Mouse (Mus musculus) layer of hippocampus, adult 9-11 months (tissue): ENCODE results near the gene Alkbh6.

Source experiments
- DNase-seq: peaks from one replicate; pipeline ENCODE4 v3.0.0; 2022

The Alkbh6 gene

DNA sequence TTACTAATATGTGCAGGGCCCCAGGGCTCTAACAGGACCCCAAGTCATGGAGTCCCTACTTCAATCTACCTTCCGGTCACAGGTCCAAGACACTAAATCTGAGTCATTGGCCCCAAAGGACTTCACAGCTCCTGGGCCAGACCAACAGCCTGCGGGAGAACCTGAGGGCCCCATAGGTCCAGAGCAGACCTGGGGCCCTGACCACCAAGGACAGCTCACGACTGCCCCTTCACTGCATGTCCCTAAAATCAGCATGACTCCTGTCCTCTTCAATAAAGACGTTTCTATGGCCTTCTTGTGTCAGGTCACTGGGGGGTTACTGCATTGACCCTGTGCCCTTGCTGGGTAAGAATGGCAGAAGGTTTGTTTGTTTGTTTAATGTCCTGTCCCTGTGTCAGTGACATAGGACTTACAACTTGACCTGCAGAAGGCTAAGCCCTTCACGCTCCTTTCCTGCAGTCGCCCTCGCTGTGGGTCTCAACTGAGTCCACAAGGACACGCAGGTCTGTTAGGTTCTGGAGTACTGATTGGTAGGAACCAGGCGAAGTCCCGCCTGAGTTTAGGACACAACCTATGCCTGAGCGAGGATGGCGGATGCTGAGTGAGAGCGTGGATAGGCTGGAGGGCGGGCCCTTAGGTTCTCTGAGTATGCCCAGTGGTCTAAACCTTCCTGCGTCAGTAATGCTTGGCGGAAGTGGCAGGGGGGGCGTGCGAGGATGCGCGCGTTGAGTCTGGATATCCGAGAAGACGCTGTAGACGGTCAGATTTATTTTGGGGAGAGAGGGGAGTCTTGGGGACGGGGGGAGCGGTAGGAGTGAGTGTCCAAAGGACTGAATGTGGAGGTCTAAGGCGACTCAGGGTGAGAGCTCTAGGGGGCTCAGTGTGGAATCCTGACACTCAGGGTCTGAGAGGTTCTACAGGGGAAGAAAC lies at the start of gene Alkbh6:
Gene Alkbh6 (plus strand): TSS at position 642 of the 930 bp plus-strand sequence.
- peak; percentile 98 for DNase-seq

DNA sequence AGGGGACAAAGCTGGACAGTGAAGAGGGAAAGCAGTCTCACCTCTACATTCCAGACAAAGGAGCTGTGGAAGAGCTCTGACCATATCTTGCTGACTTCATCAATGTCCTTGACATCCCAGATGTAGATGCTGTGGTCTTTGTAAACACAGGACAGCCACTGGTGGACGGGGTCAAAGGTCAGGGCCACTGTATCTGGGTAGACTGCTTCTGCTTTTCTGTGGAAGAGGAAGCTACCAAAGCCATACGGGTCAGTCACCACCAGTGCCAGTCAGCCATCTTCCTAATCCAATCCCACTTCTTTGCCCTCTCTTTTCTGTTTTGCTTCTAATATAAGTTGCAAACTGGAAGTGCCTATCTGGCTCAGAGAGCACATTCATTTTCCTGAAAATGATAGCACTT lies 43.5 kb upstream of the Alkbh6 start:
- DNase-seq = no peak

DNA sequence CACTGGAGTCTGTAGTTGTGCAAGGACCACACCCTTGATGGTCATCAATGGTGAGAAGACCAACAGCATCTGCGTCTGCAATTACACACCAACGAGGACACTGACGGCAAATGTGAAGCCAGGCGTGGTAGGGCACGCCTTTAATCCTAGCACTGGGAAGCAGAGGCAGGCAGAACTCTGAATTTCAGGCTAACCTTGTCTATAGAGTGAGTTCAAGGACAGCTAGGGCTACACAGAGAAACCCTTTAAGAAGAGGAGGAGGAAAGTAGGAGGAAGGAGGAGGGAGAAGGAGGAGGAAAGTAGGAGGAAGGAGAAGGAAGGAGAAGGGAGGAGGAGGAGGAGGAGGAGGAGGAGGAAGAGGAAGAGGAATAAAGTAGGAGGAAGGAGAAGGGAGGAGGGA lies 43.0 kb upstream of the Alkbh6 start:
- no peak for DNase-seq

DNA sequence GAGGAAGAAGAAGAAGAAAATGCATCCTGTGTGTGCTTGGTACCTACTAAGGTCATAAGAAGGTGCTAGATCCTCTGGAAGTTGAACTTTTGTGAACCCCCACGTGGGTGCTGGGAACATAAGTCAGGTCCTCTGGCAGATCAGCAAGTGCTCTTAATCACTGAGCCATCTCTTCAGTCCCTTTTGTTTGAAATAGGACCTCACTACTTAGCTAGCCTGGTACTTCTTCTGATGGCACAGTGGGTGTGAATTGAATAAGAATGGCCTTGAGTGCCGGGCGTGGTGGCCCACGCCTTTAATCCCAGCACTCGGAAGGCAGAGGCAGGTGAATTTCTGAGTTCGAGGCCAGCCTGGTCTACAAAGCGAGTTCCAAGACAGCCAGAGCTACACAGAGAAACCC lies 42.6 kb upstream of the Alkbh6 start:
- no peak for DNase-seq

DNA sequence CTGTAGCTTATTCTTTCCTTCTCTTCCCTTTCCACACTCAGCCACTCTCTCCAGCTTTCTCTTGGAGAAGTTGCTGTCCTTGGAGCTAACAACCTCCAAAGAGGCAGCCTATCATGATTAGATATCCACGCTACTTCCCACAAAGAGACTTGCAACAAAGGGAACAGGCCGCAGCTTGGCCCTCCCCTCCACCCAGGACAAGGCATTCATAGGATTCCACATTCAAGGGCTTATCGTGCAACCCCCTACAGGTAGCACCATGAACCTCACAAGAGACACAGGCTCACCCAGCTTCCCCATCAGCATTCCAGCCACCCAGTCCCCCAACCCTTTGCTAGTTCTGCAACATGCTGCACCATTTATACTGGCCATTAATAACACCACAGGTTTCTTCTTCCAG lies 41.7 kb upstream of the Alkbh6 start:
- DNase-seq = no peak

DNA sequence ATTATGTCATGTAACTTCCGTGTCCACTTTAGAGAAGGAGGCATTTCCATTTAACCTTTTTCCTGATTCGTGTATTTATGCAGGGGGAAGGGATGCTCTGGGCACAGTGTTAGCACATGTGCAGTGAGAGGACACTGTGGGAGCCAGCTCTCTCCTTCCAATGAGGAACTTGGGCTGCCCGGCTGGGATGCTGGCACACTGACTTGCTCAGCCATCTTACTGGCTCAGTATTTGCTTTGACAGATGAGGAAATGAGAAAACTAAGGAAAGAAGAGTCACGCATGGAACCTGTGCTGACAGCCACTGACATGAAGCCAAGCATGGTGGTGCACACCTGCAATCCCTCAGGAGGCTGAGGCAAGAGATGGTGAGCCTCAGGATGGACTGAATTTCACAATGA lies 38.9 kb upstream of the Alkbh6 start:
- no peak for DNase-seq

DNA sequence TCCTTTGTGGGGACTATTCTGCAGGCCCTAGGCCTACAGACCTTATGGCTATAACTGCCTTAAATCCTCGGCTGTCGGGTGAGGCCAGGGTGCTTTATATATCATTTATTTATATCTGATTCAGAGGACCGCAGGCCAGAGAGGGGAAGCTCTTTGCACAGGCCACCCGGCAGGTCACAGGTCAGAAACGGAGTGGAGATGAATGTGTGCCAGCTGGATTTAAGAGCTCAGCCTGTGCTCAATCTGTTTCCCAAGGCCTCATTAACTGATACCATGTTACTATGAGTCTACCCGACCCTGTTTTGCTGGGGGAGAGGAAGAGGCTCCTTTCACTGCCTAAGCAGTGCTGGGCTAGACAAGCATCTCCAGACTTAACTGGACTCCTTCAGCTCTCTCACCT lies 34.1 kb upstream of the Alkbh6 start:
- DNase-seq = no peak

DNA sequence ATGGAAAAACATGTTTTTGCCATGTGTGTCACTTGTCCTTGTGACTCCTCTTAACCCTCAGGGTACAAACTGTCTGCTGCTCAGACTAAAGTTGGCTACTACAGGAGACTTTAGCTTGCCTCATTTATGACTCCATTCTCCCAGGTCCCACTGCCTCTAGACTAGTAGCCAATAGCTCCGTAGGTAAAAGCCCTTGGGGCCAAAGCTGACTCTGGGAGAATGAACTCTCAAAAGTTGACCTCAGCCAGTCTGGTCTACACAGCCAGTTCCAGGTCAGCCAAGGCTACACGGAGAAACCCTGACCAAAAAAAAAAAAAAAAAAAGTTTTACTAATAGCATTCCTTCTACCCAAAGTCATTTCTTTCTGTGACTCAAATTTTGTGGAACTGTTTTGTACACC lies 29.6 kb upstream of the Alkbh6 start:
- DNase-seq = no peak

DNA sequence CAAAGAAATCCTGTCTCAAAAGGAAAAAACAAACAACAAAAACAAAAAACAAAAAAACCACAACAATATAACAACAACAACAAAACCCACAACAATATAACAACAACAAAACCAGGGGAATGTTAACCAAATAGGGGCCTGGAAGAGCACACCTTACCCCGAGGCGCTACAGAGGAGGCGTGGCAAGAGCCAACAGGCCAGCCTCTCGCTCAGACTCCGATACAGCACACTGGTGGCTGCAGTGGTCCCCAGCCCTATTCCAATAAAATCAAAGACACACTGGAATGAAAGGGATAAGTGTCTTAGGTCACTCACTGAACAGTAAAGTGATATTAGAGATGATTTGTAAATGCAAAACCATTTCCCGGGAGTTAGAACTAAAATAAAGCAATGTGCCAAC lies 29.0 kb upstream of the Alkbh6 start:
- DNase-seq = no peak

DNA sequence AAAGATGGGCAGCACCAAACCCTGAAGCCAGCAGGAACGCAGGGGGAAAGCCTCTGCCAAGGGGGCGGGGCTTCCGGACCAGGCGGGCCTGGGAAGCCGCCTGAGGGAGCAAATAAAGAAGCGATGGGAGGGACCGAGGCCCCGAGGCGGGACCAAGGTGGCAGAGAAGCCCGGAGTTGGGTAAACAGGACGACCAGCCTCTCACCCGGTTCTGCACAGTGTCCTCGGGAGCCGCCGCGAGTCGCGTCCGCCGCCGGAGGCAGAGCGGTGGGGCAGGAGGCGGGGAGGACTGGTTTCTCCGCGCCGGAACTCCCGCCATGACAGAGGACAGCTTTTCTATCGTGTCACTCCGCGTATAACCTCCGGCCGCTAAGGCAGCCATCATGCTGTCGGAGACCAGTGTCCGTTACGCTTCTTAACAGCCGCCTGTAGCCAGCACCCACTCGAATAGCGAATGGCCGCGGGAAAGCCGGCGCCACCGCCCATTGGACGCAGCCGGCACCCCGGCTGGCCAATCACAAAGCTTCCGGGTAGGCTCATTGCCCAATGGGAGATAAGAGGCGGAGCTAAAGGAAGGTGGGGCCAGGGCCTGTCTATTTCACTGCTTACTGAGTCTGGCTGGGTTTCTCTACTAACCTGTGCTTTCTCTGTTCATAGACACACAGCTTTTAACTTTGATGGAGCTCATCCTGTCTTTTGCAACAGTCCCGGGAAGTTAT lies 28.4 kb upstream of the Alkbh6 start, which contains the start of the genes Thap8 and Wdr62:
Gene Thap8 (plus strand): TSS at position 144 of the 719 bp plus-strand sequence.
Gene Wdr62 (minus strand): TSS at position 469 of the 719 bp plus-strand sequence.
- DNase-seq = peak; percentile 92

DNA sequence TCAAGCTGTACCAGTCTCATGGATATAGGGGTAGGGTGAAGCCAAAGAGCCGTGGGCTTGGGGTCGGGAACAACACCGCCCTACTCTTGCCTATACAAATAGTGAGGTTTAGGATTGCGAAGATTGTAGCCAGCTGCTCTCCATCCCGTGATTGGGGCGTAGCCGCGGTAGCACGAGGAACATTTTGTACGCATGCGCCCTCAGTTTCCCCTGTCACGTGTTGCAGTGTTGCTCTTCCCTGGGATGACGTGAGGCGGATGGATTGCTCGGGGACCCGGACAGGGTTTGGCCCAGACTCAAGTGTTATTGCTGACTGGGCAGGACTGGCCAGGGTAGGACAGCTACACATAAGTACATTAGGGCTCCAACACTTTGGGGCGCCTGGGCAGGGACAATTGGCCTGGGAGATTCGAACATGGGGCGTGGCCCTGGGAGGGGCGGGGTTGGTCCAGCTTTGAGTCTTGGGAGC lies 27.8 kb upstream of the Alkbh6 start:
- peak; percentile 92 for DNase-seq

DNA sequence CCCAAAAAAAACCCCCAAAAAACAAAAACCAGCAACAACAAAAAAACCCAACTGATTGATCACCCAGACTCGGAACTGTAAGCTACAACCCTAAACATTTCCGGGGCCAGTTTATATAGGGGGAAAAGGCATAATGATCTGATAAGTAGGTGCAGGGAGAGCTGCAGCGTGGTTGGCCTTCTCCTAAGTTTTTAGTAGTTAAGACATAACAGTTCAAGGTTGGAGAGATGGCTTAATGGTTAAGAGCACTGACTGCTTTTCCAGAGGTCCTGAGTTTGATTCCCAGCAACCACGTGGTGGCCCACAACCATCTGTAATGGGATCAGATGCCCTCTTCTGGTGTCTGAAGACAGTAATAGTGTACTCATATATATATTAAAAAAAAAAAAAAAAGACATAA lies 27.0 kb upstream of the Alkbh6 start:
- DNase-seq = no peak

DNA sequence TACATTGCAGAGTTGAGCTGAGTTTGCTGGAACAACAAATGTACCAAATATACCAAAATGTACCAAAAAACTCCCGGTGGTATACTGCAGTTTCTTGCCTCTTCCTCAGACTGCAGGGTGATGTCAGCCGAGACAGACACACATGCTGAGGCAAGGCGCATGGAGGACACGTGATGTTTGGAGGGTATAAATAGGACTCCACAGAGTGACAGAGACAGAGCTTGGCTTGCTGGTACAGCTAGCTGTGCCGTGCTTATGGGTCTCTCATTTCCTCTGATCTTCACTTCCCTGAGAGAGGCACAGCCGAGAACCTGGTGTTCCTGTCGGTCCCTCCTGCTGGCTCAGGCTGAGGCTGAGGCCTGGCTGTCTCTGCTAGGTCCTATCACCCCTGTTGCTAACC lies 25.8 kb upstream of the Alkbh6 start:
- DNase-seq = peak; percentile 66

DNA sequence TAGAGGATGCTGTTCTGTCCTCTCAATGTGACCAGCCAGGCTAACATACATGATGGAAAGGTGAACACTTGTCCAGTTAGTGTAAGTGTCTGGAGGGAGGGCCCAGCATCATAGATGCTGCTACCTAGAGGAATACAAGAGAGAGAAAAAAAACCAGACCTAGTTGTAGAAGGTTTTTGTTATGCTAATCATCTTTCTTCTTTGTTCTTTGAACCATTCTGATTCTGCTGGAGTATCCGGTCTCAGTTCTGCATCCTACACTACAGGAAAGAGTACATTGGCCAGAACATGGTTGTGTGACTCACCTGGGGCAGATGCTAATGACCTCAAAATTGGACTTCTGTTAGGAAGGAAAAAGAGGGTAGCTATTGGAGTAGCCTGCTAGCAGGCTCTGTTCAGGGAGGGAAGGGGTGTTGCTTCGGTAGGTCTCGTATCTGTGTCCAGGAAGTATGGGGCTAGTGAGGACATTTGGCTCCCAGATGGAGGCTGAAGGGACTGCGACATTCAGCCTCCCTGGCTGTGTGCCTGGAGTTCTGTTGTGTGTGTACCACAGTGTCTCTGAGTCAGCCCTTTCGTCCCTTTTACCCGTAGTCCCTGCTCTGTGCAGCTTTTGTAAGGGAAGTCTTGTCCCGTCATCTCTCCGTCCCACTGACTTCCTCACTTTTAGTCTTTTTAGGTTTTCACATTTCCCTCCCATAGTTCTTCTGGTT lies 21.7 kb upstream of the Alkbh6 start:
- no peak for DNase-seq

DNA sequence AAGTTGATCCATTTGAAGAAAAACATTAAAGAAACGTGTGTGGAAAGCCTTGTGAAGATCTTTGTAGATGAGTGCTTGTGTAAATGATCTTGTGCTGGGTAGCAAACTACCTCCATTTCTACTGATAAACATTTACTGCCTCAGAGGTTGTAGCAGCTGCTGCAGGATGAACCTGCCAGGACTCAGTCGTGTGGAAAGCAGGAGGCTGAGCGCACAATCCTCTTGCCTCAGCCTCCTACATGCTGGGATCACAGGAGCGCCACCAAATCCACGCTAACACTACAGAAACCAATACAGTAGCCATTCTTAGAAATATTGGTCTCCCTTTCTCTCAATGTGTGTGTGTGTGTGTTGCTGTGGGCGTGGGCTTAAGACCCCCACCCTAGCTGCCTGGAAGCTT lies 20.5 kb upstream of the Alkbh6 start:
- no peak for DNase-seq

DNA sequence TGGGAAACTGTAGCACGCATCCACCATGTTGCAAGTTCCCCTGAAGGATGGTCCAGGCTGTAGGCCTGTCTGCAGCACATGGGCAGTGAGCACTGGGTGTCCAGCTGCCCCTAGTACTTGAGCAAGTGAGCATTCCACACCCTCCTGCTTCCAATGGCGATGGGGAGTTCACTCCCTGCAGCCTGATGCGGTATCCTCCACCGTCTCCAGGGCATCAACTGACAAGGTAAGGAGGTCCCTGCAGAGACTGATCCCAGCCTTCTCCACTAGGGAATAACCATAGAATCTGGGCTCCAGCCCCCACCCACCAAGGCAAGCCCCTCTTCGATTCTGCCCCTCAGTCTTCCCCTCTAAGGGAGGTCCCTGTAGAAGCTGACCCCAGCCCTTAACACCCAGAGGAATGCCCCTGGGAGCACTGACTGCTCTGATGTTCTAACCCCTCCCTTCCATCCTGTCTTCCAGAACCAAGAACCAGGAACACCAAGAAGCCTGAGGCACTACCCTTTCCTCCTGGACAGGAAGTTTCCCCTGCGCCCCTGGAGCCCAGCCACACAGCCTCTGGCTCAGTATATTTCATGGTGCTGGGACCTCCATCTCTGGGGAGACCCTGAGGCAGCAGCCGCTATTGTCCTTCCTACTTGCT lies 19.3 kb upstream of the Alkbh6 start:
- no peak for DNase-seq

DNA sequence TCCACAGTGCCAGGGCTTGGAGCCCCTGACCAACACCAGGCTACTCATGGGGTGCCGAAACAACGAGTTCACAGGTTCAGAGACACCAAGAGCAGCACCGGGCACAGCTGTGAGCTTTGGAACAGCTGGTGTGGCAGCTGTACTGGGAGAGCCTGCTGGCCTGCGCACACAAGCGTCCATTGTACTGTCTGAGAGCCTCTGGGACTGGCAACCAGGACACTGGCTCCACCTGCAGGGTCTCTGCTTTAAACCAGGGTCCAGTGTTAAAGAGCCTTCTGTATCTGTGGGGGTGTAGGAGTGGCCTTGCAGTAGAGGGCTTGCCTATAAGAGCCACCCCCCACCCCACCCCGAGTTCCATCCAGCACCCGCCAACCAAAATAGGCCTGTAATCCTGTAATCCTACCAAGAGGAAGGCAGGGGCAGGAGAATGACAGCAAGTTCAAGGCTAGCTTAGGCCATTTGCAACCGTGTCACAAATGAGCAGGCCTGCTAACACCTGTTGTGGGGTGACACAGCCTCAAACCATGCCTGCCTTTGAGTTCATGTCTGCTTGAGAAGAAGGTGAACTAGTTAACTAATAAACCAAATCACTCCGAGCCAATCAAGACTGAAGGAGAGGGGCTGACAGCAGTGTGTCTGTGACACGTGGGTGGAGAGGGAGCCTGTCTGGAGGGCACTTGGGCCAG lies 18.7 kb upstream of the Alkbh6 start:
- DNase-seq = peak; percentile 77

DNA sequence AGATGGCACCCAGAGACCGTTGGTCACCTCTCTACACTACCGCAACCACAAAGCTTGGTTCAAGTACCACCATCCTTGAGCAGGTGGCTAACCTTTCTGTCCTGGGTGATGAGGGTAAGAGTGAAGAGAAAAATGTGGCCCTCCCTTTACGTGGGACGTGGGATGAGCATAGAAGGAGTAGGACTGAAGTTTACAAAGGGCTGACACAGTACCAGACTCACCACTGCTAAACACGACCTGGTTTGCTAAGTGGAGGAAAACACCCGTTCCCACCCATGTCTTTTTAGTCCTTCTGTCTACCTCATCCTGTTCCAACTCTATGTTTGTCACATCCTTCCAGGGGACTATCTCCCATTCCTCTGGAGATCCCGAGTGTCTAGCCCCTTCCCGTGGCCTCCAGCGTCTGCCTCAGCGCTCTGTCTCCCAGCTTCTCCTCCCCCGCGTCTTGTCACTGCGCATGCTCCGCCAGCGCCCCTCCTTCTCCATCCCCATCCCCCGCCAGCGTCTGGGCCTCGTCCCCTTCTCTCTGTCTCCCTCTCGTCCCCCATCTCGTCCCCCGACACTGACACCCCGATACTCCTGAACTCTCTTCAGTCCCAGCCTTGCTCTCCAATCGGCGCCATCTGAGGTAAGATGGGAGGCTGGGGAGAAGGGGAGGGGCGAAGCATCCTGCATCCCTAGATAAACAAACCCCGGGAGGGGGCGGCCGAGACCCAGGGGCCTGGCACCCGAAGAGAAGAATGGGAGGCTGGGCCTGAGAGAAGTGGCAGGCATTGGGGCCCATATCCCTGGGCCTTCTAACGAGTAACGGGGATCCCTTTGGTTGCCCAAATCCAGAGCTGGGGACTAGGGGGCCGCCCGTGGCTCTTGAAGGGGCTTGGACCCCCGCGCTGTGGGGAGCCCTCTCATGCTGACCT lies 17.0 kb upstream of the Alkbh6 start, which contains the start of gene Clip3:
Gene Clip3 (plus strand): TSS at position 514 of the 917 bp plus-strand sequence.
- DNase-seq = peak; percentile 89

DNA sequence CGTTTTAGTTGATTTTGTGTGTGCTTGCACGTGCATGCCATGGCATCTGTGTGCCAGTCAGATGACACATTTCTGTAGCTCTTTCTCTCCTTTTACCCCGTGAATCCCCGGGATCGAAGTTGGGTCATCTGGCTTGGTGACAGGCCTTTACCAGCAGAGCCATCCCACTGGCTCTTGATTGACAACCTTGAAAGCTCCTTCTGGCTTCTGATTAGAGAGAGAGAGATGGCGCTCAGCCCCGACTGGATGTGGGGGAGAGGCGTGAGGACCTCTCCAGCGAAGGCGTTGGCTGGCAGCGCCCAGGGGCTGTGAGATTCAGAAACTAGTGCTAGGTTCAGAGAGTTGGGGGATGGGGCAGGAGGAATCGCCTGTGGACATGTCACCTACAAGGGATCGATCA lies 14.7 kb upstream of the Alkbh6 start:
- no peak for DNase-seq

DNA sequence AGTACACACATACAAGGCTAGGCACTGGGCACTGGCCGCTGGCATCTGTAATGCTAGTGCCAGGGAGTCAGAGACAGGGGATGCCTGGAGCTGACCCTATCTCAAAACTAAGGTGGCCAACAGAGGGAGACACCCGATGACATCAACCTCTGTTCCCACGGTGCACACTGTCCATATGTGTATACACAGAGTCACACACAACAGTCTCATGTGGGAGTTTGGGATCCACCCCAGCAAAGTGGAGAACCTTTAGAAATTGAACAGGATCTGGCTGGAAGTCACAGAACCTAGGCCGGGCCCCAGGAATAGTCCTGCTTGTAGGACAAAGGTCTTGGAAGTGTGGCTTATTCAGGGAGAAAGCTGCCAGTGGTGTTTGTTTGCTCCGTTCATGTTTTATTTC lies 14.2 kb upstream of the Alkbh6 start:
- no peak for DNase-seq

DNA sequence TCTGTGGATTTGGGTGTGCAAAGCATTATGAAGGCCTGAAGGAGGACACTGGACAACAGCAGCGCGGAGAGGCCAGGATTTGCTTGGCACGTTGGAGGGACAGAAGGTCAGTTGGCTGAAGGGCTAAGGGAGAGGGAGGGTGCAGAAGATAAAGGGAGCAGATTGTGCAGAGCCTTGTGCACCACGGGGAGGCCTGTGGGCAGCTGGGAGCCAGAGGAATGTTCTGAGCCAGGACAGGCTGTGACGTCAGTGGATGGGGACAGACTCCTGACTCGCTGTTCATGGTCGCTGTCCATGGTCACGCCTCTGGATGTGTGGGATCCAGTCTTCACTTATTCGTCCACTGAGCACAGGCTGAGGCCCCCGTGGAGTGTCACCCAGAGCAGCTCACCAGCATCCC lies 13.4 kb upstream of the Alkbh6 start:
- DNase-seq = peak; percentile 70
